Mouse (Mus musculus) liver, postnatal 0 days (tissue): ENCODE data around the gene Nfib. TPM values are rescaled to one million over a fixed set of nuclear protein-coding genes. Genes with fewer than 3 reads are reported as not detected.

Experiments used
- ATAC-seq: fragments of 200-750 bp; cut with Nextera tagmentation; 2 replicates; pipeline ENCODE4 v1.8.0; 2017; ENCODE audit warnings: mild to moderate bottlenecking, moderate library complexity
- DNase-seq: peaks from one replicate; pipeline ENCODE4 v3.0.0-alpha.2; 2016
- H3K27ac ChIP-seq: fragments of 300-500 bp; sonication (generic); 2 replicates; pipeline ENCODE4 v1.5.1; 2014; ENCODE audit warnings: antibody characterized with exemption, moderate library complexity, mild to moderate bottlenecking, low read depth
- H3K27me3 ChIP-seq: fragments of 300-500 bp; sonication (generic); 2 replicates; pipeline ENCODE4 v1.6.1; 2014; ENCODE audit warnings: low read length, control low read depth, mixed read lengths; ENCODE audit not compliant: insufficient read depth
- H3K36me3 ChIP-seq: fragments of 300-500 bp; sonication (generic); replicated peaks from 2 replicates; pipeline ENCODE4 v1.6.1; 2014; ENCODE audit warnings: mild to moderate bottlenecking, control low read depth, low read length, moderate library complexity, mixed read lengths; ENCODE audit not compliant: insufficient read depth
- H3K4me1 ChIP-seq: fragments of 300-500 bp; sonication (generic); 2 replicates; pipeline ENCODE4 v1.6.1; 2014; ENCODE audit warnings: antibody characterized with exemption, mild to moderate bottlenecking, control low read depth; ENCODE audit not compliant: insufficient read depth
- H3K4me2 ChIP-seq: fragments of 300-500 bp; sonication (generic); 2 replicates; pipeline ENCODE4 v1.6.1; 2014; ENCODE audit warnings: low read depth, mild to moderate bottlenecking, low read length, moderate library complexity, mixed read lengths
- H3K4me3 ChIP-seq: fragments of 300-500 bp; sonication (generic); 2 replicates; pipeline ENCODE4 v1.5.1; 2014; ENCODE audit warnings: low read depth, low read length
- H3K9ac ChIP-seq: fragments of 300-500 bp; sonication (generic); replicated peaks from 2 replicates; pipeline ENCODE4 v1.6.1; 2014; ENCODE audit warnings: mild to moderate bottlenecking, moderate library complexity
- H3K9me3 ChIP-seq: fragments of 300-500 bp; sonication (generic); 2 replicates; pipeline ENCODE4 v1.6.1; 2016; ENCODE audit warnings: mild to moderate bottlenecking, control low read depth, low read length, mixed read lengths
- CTCF ChIP-seq: sonication (generic); IDR thresholded peaks from 2 replicates; pipeline ENCODE4 v1.5.1; 2016; ENCODE audit warnings: antibody characterized with exemption, low read depth
- EP300 ChIP-seq: IDR thresholded peaks from 2 replicates; pipeline ENCODE4 v1.6.1; 2016; ENCODE audit warnings: antibody characterized with exemption, low read depth, mild to moderate bottlenecking
- WGBS: fragments of 180-500 bp; shearing (Covaris S2); extraction: QIAGEN DNeasy Blood & Tissue Kit; methylation state at CpG from one replicate; pipeline ENCODE4 v1.1.7; 2014; ENCODE audit not compliant: insufficient replicate concordance; 5-methylcytosine and 5-hydroxymethylcytosine counted together
- polyA plus RNA-seq: library from polyadenylated mRNA; unstranded; fragments of >200 nt; fragmentation: Nextera tagmentation; extraction: Ambion mirVana; gene quantifications from 2 replicates; pipeline ENCODE4 v1.2.1, GENCODE M21; 2015

Gene Nfib
- polyA plus RNA-seq, 1 experiment from 2014 or later, result 8.3 TPM

DNA sequence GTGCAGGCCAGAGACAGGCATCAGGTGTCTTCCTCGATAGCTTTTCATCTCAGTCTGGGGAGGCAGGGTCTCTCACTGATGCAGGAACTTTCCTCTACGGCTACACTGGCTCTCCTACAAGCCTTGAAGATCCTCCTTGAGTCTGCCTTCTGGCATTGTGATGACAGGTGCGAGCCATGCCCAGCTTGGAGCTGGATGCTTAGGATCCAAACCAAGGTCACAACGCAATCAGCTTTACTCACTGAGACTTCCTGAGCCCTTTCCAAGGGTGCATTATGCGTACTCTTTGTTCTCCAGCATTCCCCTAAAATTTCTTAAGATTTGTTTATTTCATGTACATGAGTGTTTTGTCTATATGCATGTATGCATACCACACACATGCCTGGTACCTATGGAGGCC, 299.8 kb downstream of the Nfib start:
- H3K4me2 ChIP-seq, result no peak overlapping the region
- H3K27me3 ChIP-seq, result no peaks in the 10 kb centered on the region
- no peak for TF ChIP-seq EP300
- TF ChIP-seq CTCF, result no peak
- H3K4me1 ChIP-seq, result peaks cover 4% of the 10 kb centered on the region; the same call in 1 of the 2 replicates
- no peak overlapping the region for H3K4me3 ChIP-seq
- H3K9ac ChIP-seq, result no peak overlapping the region
- no peak for DNase-seq
- no peaks in the 10 kb centered on the region for H3K9me3 ChIP-seq
- H3K27ac ChIP-seq, result no peak overlapping the region
- H3K36me3 ChIP-seq, result no peaks in the 10 kb centered on the region
- no peak for ATAC-seq
- 74% methylated on average over 5 of the region's 5 CpGs for WGBS

DNA sequence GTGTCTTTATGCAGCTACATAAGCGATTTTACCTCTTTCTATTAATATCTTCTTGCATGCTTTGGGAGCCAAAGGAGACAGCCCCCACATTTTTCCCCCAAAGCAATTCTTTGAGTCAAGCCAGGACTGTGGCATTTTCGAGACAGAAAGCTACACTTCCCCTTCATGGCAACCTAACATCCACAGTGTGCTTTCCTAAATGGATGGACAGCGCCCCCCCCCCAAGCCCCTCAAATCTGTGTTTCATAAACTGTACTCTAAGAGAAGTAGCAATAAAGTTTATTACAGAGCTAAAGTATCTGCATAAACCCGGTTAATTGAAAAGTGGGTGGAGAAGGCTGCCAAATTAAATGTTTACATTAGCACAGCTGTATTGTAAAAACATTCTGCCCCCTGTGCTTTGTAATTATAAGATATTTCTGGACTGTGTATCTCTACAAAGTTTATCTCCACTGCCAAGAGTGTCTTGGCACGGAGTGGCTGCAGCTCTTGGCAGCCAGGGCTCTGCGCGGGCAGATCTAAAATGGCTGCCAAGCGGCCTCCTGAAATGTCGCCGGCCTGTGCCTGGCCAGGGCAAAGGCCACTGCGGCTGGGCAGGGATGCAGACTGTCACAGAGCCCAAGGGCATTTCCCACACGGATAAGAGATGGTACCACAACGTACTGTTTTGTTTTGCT, 301.4 kb downstream of the Nfib start:
- ATAC-seq (peak; percentile 44; the same call in 1 of the 2 replicates), DNase-seq (no peak)

DNA sequence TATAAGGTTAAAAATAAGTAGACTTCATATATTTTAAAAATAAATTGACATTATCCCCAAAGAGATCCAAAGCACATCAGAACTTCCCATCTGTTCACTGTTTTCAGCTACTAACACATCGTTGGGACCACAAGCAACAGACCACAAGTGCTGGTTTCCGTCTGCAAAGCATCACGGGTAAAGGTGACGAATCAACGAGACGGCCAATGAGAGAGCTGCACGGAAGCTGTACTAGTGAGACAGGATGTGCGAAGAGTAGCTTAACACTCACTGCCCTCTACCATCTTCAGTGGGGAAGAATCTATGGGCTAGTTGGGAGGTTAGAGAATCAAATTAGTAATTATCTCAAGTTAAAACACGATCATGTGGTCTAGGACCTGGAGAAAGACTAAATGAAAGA, 302.9 kb downstream of the Nfib start:
- H3K4me3 ChIP-seq, result no peak overlapping the region
- no peak for DNase-seq
- H3K27me3 ChIP-seq, result no peaks in the 10 kb centered on the region
- TF ChIP-seq CTCF, result no peak
- TF ChIP-seq EP300, result no peak
- ATAC-seq, result no peak
- H3K9ac ChIP-seq, result no peak overlapping the region
- no peaks in the 10 kb centered on the region for H3K36me3 ChIP-seq
- H3K27ac ChIP-seq, result no peak overlapping the region
- WGBS, result 88% methylated on average over 9 of the region's 9 CpGs
- no peaks in the 10 kb centered on the region for H3K9me3 ChIP-seq
- H3K4me2 ChIP-seq, result no peak overlapping the region
- H3K4me1 ChIP-seq, result peaks cover 17% of the 10 kb centered on the region

More for the DNA sequence above, 301.4 kb downstream of the Nfib start:
- Histone ChIP-seq H3K36me3 (no peaks in the 10 kb centered on the region), H3K9ac (no peak overlapping the region), H3K4me2 (0 out of 2 replicates have a peak overlapping the region, but pooled peaks have one; percentile 0), H3K9me3 (no peaks in the 10 kb centered on the region), H3K4me3 (no peak overlapping the region), H3K4me1 (peaks cover 13% of the 10 kb centered on the region), H3K27ac (peak overlapping the region; percentile 72), H3K27me3 (no peaks in the 10 kb centered on the region)
- TF ChIP-seq CTCF, result no peak
- TF ChIP-seq EP300, result no peak
- WGBS, result 61% methylated on average over 13 of the region's 13 CpGs

DNA sequence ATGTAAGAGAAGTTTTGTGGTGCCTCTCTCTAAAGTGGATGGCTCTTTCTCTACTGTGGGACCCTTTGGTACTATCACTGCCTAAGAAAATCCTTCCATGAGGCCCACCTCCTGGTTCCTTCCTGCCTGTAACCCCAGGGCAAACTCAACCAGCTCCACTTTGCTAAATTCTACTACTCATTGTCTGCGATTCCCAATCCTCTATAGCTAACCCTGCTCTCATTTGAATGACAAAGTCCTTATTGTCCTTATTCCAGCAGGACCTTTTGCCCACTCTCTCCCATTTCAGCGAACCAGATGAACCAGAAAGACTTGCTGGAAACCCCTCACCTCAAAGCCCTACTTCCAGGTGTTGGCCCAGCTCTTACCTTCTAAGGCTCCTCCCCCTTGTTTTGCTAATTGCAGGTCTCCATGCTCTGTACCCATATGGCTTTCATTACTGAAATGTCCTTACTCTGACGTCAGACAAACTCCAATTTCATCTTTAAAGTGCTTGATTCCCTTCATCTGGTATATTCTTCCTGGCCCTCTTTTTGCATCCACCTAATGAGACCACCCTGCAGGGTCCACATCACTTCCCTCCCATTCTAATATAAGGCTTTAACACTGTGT, 304.0 kb downstream of the Nfib start:
- H3K4me2 ChIP-seq, result no peak overlapping the region
- 60% methylated on average over 3 of the region's 3 CpGs for WGBS
- H3K27ac ChIP-seq, result no peak overlapping the region
- H3K4me3 ChIP-seq, result no peak overlapping the region
- H3K4me1 ChIP-seq, result peaks cover 17% of the 10 kb centered on the region
- no peak overlapping the region for H3K9ac ChIP-seq
- ATAC-seq (no peak), DNase-seq (no peak)
- no peaks in the 10 kb centered on the region for H3K9me3 ChIP-seq
- TF ChIP-seq CTCF, result no peak
- no peak for TF ChIP-seq EP300
- no peaks in the 10 kb centered on the region for H3K27me3 ChIP-seq
- no peaks in the 10 kb centered on the region for H3K36me3 ChIP-seq

DNA sequence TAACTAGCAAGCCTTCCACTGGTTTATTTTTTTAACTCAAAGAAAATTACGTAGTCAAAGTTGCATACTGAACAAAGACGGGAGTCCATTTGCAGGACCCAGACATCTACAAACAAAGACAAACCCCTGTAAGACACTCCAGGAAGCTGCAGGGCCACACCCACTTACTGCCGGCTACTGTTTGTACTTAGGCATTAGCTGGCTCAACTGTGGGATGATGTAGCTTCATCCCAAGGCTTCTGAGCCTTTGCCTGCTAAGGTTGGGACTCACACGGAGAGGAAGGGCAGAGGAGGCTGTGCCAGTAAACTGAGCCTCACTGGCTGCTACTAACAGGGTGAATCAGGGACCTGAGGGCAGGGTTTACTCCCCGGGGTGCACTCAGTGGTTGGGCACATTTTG, 305.0 kb downstream of the Nfib start:
- no peaks in the 10 kb centered on the region for H3K27me3 ChIP-seq
- ATAC-seq (no peak), DNase-seq (no peak)
- no peak overlapping the region for H3K4me3 ChIP-seq
- H3K36me3 ChIP-seq, result no peaks in the 10 kb centered on the region
- WGBS, result 28% methylated on average over 5 of the region's 5 CpGs
- H3K4me1 ChIP-seq, result peaks cover 17% of the 10 kb centered on the region
- no peaks in the 10 kb centered on the region for H3K9me3 ChIP-seq
- no peak overlapping the region for H3K4me2 ChIP-seq
- TF ChIP-seq CTCF (no peak), EP300 (no peak)
- H3K27ac ChIP-seq, result peak overlapping the region; percentile 59; the same call in 1 of the 2 replicates
- no peak overlapping the region for H3K9ac ChIP-seq

DNA sequence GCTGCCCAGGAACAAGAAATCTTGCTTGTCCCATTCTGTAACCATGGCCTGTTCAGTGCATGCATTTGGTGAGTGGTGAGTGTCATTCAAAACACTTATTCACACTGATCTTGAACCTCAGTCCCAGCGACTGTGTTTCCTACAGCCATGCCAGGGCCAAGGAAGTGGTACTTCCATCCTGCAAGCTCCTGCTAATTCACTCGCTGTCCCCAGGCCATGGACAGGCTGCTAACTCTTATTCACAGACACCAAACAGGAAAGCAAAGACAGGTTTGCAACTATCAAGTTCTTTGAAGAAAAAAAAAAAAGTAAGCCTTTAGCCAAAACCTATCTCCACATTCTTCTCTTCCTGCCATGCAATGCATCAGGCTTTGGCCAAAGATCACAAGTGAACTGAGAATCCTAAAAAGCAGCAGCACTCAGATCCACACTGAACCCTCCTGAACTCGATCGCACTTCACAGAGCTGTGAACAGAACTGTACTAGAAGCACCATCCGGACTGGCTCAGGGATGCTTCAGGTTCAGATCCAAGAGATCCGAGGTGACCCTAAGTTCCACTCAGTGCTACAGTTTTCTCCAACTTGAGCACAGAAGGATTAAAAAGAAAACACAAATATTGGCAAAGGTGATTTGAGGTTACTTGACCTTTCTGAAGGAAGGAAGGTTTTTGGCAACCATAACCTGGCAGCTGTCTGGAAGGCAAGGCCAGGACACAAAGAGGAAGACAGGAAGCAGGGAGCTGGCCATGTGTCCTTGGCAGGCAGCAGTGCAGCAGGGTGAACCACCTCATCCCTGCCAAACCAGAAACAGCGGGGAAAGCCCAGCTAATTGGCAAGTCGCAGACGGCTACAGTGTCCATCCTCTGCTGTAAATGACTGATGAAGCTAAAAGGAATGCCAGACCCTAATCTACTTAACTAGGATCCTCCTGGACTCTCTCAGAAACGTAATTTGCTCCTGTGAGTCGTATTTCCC, 305.9 kb downstream of the Nfib start:
- WGBS, result 49% methylated on average over 11 of the region's 11 CpGs
- Histone ChIP-seq H3K4me1 (peaks cover 17% of the 10 kb centered on the region), H3K9ac (no peak overlapping the region), H3K36me3 (no peaks in the 10 kb centered on the region), H3K27me3 (no peaks in the 10 kb centered on the region), H3K27ac (peak overlapping the region; percentile 59), H3K4me2 (no peak overlapping the region), H3K9me3 (no peaks in the 10 kb centered on the region), H3K4me3 (no peak overlapping the region)
- DNase-seq (no peak), ATAC-seq (no peak)
- no peak for TF ChIP-seq CTCF
- no peak for TF ChIP-seq EP300
